Mouse (Mus musculus) CD4-positive, CD25-positive, alpha-beta regulatory T cell (primary cell): Measurements from ENCODE around the gene Atoh8. TPM values are rescaled to one million over a fixed set of nuclear protein-coding genes. Genes with fewer than 3 reads are reported as not detected.

Experiments
- polyA plus RNA-seq: library from polyadenylated mRNA; unstranded; fragments of 100-300 nt; shearing (Covaris generic); gene quantifications from one replicate; pipeline ENCODE4 v1.2.1, GENCODE M21; 2017

The Atoh8 gene
- not detected for polyA plus RNA-seq

GRCm38 (mm10) chr6:72235098-72235806 is at the start of gene Atoh8:
TSS of gene Atoh8 (minus strand) at chr6:72235577.

Other genes with a start within 250 kb of the Atoh8 start
- gene St3gal5, start 138.0 kb downstream of the Atoh8 start, polyA plus RNA-seq = 4.7 TPM
- gene Sftpb, start 69.0 kb upstream of the Atoh8 start, polyA plus RNA-seq = not detected
- 46.8 TPM for gene Usp39, start 109.6 kb upstream of the Atoh8 start, polyA plus RNA-seq
- 43.9 TPM for gene 0610030E20Rik, start 111.7 kb upstream of the Atoh8 start, polyA plus RNA-seq
- 0.39 TPM for gene Tmem150a, start 119.9 kb upstream of the Atoh8 start, polyA plus RNA-seq
- 129 TPM for gene Rnf181, start 131.4 kb upstream of the Atoh8 start, polyA plus RNA-seq
- gene Vamp5, start 144.9 kb upstream of the Atoh8 start, polyA plus RNA-seq = 44.8 TPM
- gene Vamp8, start 155.1 kb upstream of the Atoh8 start, polyA plus RNA-seq = 219 TPM
- 12.9 TPM for gene Ggcx, start 178.7 kb upstream of the Atoh8 start, polyA plus RNA-seq
- 336 TPM for gene Mat2a, start 204.0 kb upstream of the Atoh8 start, polyA plus RNA-seq